Mouse (Mus musculus) liver, postnatal 0 days (tissue): ENCODE data around the gene Ctnnal1. TPM values are rescaled to one million over a fixed set of nuclear protein-coding genes. Genes with fewer than 3 reads are reported as not detected.

Source experiments
- ATAC-seq: fragments of 200-750 bp; cut with Nextera tagmentation; 2 replicates; pipeline ENCODE4 v1.8.0; 2017; ENCODE audit warnings: mild to moderate bottlenecking, moderate library complexity
- DNase-seq: peaks from one replicate; pipeline ENCODE4 v3.0.0-alpha.2; 2016
- H3K27ac ChIP-seq: fragments of 300-500 bp; sonication (generic); 2 replicates; pipeline ENCODE4 v1.5.1; 2014; ENCODE audit warnings: antibody characterized with exemption, moderate library complexity, mild to moderate bottlenecking, low read depth
- H3K27me3 ChIP-seq: fragments of 300-500 bp; sonication (generic); 2 replicates; pipeline ENCODE4 v1.6.1; 2014; ENCODE audit warnings: low read length, control low read depth, mixed read lengths; ENCODE audit not compliant: insufficient read depth
- H3K36me3 ChIP-seq: fragments of 300-500 bp; sonication (generic); replicated peaks from 2 replicates; pipeline ENCODE4 v1.6.1; 2014; ENCODE audit warnings: mild to moderate bottlenecking, control low read depth, low read length, moderate library complexity, mixed read lengths; ENCODE audit not compliant: insufficient read depth
- H3K4me1 ChIP-seq: fragments of 300-500 bp; sonication (generic); 2 replicates; pipeline ENCODE4 v1.6.1; 2014; ENCODE audit warnings: antibody characterized with exemption, mild to moderate bottlenecking, control low read depth; ENCODE audit not compliant: insufficient read depth
- H3K4me2 ChIP-seq: fragments of 300-500 bp; sonication (generic); 2 replicates; pipeline ENCODE4 v1.6.1; 2014; ENCODE audit warnings: low read depth, mild to moderate bottlenecking, low read length, moderate library complexity, mixed read lengths
- H3K4me3 ChIP-seq: fragments of 300-500 bp; sonication (generic); 2 replicates; pipeline ENCODE4 v1.5.1; 2014; ENCODE audit warnings: low read depth, low read length
- H3K9ac ChIP-seq: fragments of 300-500 bp; sonication (generic); replicated peaks from 2 replicates; pipeline ENCODE4 v1.6.1; 2014; ENCODE audit warnings: mild to moderate bottlenecking, moderate library complexity
- H3K9me3 ChIP-seq: fragments of 300-500 bp; sonication (generic); 2 replicates; pipeline ENCODE4 v1.6.1; 2016; ENCODE audit warnings: mild to moderate bottlenecking, control low read depth, low read length, mixed read lengths
- CTCF ChIP-seq: sonication (generic); IDR thresholded peaks from 2 replicates; pipeline ENCODE4 v1.5.1; 2016; ENCODE audit warnings: antibody characterized with exemption, low read depth
- EP300 ChIP-seq: IDR thresholded peaks from 2 replicates; pipeline ENCODE4 v1.6.1; 2016; ENCODE audit warnings: antibody characterized with exemption, low read depth, mild to moderate bottlenecking
- WGBS: fragments of 180-500 bp; shearing (Covaris S2); extraction: QIAGEN DNeasy Blood & Tissue Kit; methylation state at CpG from one replicate; pipeline ENCODE4 v1.1.7; 2014; ENCODE audit not compliant: insufficient replicate concordance; 5-methylcytosine and 5-hydroxymethylcytosine counted together
- polyA plus RNA-seq: library from polyadenylated mRNA; unstranded; fragments of >200 nt; fragmentation: Nextera tagmentation; extraction: Ambion mirVana; gene quantifications from 2 replicates; pipeline ENCODE4 v1.2.1, GENCODE M21; 2015

Gene Ctnnal1
- polyA plus RNA-seq, 1 experiment from 2014 or later: 5.1 TPM

DNA sequence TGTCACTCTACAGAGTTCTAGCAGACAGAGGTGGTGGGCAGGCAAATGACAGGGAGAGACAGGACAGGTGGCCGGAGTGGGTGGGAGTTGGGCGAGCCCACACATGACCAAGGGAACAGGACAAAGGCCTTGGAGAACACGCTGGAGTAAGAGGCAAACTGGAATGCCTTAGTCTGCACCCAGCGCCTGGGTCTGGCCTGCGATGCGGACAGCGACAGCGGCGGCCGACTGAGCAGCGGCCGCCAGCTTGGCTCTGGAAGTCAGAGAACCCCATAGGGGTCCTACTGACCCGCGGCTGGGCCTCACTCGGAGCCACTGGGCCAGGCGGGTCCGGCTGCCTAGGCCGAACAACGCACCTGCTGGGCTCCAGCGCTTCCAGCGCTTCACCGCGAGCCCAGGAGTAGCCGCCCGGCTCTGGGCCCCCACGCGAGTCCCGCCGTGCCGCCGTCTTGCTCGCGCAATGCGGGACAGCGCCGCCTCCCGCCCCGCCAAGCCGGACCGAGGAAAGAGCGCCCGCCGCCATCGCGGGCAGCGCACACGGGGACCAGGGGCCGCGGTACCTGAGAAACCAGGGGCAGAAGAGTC is 479 bp downstream of the Ctnnal1 start:
- no peaks in the 10 kb centered on the region for H3K36me3 ChIP-seq
- under 1% methylated on average over 47 of the region's 49 CpGs for WGBS
- H3K4me2 ChIP-seq: peak overlapping the region; percentile 96
- H3K4me3 ChIP-seq: peak overlapping the region; percentile 64
- DNase-seq (no peak), ATAC-seq (peak; percentile 48)
- H3K27me3 ChIP-seq: no peaks in the 10 kb centered on the region
- peak overlapping the region; percentile 69 for H3K9ac ChIP-seq
- H3K9me3 ChIP-seq: no peaks in the 10 kb centered on the region
- H3K27ac ChIP-seq: peak overlapping the region; percentile 75
- peak; percentile 21 for TF ChIP-seq CTCF
- no peak for TF ChIP-seq EP300
- peaks cover 14% of the 10 kb centered on the region for H3K4me1 ChIP-seq

DNA sequence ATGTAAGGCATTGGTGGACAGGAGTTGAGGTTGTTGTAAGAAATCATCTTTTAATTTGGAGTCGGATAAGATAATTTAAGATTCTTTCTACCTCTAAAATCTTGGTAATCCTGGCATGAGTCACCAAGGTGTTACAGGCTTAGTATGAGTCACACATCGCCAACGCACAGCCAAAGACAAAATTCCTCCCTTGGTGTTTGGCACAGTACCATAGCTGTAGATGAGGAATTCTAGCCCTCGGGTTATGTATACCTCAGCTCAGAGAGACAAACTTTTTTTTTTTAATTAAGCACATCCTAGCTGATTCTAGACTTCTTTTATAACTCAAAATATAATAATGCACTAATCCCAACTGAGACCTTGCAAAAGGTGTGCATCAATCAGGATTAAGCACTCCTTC is 972 bp downstream of the Ctnnal1 start:
- 60% methylated on average over 4 of the region's 4 CpGs for WGBS
- Histone ChIP-seq H3K4me2 (peak overlapping the region; percentile 96), H3K9me3 (no peaks in the 10 kb centered on the region), H3K36me3 (no peaks in the 10 kb centered on the region), H3K4me1 (peaks cover 14% of the 10 kb centered on the region), H3K27ac (no peak overlapping the region), H3K27me3 (no peaks in the 10 kb centered on the region), H3K9ac (peak overlapping the region; percentile 69), H3K4me3 (peak overlapping the region; percentile 64)
- no peak for TF ChIP-seq CTCF
- TF ChIP-seq EP300: no peak
- no peak for DNase-seq
- no peak for ATAC-seq

DNA sequence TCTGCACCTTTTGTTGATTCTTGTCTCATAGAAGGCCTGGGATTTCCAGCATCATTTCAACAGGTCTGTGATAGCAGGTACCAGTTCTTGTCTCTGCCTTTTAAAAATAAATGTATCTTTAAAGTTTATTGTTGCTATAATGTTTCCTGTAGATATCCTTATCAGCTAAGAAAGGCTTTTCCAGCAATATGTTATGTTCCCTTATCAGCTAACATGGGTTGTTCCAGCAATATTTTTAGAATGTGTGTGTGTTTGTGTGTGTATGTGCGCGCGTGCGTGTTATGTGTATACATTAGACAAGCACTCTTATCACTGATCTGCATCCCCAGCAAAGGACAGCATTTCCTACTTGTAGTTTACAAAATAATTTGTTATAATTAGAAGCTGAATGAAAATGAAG is 3.4 kb downstream of the Ctnnal1 start:
- Histone ChIP-seq H3K9ac (no peak overlapping the region), H3K4me2 (no peak overlapping the region), H3K27me3 (no peaks in the 10 kb centered on the region), H3K4me1 (peaks cover 14% of the 10 kb centered on the region), H3K36me3 (no peaks in the 10 kb centered on the region), H3K4me3 (no peak overlapping the region), H3K27ac (no peak overlapping the region), H3K9me3 (no peaks in the 10 kb centered on the region)
- TF ChIP-seq EP300 (peak; percentile 92), CTCF (no peak)
- no peak for ATAC-seq
- 46% methylated on average over 4 of the region's 4 CpGs for WGBS
- no peak for DNase-seq

DNA sequence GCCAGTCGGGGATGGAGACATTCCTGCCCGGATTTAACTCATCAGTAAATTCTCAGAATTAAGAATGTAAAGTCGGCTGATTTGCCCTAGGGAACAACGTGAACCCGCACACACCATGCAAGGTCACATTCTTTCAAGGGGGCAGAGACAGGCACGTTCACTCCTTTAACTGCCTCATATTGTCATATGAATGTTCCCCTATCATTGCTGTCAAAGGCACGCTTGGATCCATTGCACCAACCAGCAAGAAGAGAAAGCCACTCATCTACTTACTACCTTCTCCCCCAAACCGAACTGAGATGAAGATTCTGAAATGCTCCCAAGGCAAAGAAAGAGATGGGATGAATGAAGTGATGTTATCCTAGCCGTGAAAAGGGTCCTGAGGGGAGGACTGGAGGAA is 6.3 kb downstream of the Ctnnal1 start:
- Histone ChIP-seq H3K27me3 (no peaks in the 10 kb centered on the region), H3K27ac (no peak overlapping the region), H3K4me2 (no peak overlapping the region), H3K36me3 (no peaks in the 10 kb centered on the region), H3K9me3 (no peaks in the 10 kb centered on the region), H3K9ac (no peak overlapping the region), H3K4me1 (peaks cover 9% of the 10 kb centered on the region), H3K4me3 (no peak overlapping the region)
- TF ChIP-seq EP300: no peak
- no peak for TF ChIP-seq CTCF
- 65% methylated on average over 9 of the region's 9 CpGs for WGBS
- ATAC-seq: no peak
- no peak for DNase-seq

DNA sequence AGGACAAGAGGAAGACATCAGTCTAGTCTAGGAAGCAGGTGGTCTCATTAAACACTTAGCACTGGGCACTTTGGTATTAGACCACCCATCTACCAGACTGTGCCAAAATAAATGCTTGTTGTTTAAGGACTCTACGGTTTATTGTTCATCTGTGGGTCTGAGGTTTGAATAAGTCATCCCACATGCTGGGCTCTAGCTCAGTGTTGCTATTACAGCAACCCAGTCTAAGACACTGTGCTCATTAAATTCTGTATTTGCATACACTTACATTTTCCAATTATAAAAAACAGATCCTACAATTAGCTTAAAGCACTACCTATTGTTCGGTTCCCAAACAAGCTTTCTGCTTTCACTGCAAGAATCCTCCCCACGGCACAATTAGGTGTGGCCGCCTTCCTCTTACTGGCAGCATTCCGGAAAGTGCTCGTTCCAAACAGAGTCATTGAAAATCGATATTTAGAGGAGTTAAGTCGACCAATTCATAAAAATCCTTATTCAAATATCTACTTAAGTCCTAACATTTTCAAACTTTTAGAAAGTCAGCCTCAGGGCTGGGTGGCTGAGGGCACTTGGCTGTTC is 8.5 kb downstream of the Ctnnal1 start:
- no peak overlapping the region for H3K4me2 ChIP-seq
- ATAC-seq: no peak

DNA sequence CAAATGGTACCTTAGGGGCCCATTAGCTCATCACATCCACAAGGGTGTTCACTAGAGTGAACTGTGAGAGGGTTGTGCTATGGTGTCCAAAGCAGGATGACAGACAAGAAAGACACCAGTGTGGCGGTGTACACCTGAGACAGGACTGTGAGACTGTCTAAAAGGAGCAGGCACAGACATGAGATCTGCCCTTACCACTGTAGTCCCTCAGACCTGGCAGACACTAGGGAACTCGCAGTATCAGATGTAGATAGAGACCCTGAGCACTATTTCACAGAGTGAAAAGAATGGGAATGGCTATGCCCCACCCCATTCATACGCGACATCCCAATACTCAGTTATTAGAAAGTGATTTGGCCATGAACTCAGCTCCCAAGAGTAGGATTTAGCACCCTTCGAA is 9.1 kb downstream of the Ctnnal1 start:
- 84% methylated on average over 5 of the region's 5 CpGs for WGBS
- no peak for DNase-seq
- Histone ChIP-seq H3K4me2 (no peak overlapping the region), H3K4me1 (peaks cover 3% of the 10 kb centered on the region; the same call in 1 of the 2 replicates), H3K9ac (no peak overlapping the region), H3K9me3 (no peaks in the 10 kb centered on the region), H3K27me3 (no peaks in the 10 kb centered on the region), H3K4me3 (no peak overlapping the region), H3K36me3 (no peaks in the 10 kb centered on the region), H3K27ac (no peak overlapping the region)
- no peak for TF ChIP-seq EP300
- no peak for TF ChIP-seq CTCF
- no peak for ATAC-seq

More for the DNA sequence above, 8.5 kb downstream of the Ctnnal1 start:
- H3K9ac ChIP-seq: no peak overlapping the region
- TF ChIP-seq EP300: no peak
- H3K9me3 ChIP-seq: no peaks in the 10 kb centered on the region
- peaks cover 1% of the 10 kb centered on the region; the same call in 1 of the 2 replicates for H3K4me1 ChIP-seq
- H3K36me3 ChIP-seq: no peaks in the 10 kb centered on the region
- DNase-seq: no peak
- no peak overlapping the region for H3K27ac ChIP-seq
- 80% methylated on average over 8 of the region's 8 CpGs for WGBS
- H3K4me3 ChIP-seq: no peak overlapping the region
- H3K27me3 ChIP-seq: no peaks in the 10 kb centered on the region
